Mouse (Mus musculus) liver, postnatal 0 days (tissue): ENCODE measurements around the gene Cacnb4.

Experiments used
- CTCF ChIP-seq: sonication (generic); IDR thresholded peaks from 2 replicates; pipeline ENCODE4 v1.5.1; 2016; ENCODE audit warnings: antibody characterized with exemption, low read depth
- EP300 ChIP-seq: IDR thresholded peaks from 2 replicates; pipeline ENCODE4 v1.6.1; 2016; ENCODE audit warnings: antibody characterized with exemption, low read depth, mild to moderate bottlenecking

DNA sequence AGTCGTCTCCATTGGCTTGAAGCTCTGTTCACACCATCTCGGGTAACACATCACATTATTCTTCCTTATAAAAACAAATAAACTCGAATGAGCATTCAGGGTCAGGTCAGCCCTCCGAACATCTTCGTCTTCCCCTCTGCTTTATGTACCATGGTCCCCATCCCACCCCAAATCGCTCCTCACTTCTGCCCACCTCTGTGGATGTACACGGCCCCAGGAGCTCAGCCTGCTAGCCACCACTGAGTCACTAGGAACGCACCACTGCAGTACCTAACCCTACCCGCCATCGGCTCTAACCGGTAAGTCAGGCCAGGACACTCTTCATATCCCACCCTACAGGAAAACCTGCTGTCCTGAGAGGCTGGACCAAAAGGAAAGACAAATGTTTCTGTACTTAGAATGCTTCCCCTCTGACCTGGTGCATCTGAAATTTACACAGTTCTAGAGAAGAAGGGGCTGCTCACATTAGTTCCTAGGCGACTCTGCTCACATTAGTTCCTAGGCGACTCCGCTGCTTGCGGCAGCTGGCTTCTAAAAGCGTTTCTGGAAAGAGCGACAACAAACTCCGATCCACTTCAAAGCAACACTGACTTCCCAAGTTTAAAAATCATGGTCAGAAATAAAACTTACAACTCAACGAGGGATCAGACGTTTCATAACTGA, 120.2 kb downstream of the Cacnb4 start:
- TF ChIP-seq CTCF (no peak), EP300 (no peak)
